Mouse (Mus musculus) CD4-positive, CD25-positive, alpha-beta regulatory T cell, adult 2 months (primary cell): ENCODE measurements at regions not wholly inside any gene's neighbourhood (a gene's known extent, or its start where the extent isn't known, plus 50 kb on each side); places are given as distances from the start of the nearest gene placed in this dataset.
A peak's percentile ranks its signal among the peaks of the same experiment; 100 is the strongest.

ENCODE experiments used
- DNase-seq: peaks from one replicate; pipeline ENCODE4 v3.0.0-alpha.2; 2012; ENCODE audit warnings: low read depth, low spot score

DNA sequence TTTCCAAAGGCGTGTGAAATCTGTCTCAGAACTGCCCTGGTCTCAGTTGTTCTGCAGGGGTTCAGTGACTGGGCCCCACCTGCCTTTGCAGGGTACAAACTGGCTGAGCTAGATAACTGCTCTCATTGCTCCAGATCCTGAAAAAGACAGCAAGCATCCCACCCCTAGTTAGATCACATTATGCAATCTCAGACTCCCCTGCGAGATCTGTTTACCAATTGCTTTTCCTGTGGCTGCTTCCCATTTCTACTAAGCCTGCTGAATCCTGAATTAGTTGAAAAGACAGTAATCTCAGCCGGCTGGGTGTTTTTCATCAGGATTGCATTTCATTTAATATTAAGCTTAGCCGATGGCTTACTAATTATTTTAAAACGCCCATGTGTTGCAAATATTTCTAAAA is 531.2 kb upstream of the Gm19410 start:
- DNase-seq: no peak

DNA sequence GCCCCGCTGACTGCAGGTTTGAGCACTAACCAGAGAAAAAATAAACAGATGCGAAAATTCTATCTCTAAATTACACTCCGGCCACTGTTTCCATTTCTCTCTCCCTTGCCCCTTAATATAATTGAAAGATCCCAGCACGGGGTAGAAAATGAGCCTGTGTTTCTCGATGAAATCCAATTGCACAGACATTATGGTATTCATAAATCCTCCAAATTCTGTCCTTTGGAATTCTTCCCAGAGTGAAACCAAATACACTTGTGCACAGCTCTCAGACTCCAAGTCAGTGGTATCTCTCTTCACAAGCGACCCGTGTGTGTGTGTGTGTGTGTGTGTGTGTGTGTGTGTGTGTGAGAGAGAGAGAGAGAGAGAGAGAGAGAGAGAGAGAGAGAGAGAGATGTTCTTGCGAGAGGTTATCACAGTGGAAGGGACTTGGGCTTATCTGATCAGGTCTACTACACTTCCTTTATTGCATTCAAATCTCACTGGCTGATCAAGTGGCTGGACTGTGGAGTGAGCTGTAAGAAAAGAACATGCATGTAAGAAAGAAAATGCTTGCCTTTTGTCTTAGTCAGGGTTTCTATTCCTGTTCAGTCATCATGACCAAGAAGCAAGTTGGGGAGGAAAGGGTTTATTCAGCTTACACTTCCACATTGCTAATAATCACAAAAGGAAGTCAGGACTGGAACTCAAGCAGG is 529.6 kb upstream of the Gm19410 start:
- DNase-seq: no peak

DNA sequence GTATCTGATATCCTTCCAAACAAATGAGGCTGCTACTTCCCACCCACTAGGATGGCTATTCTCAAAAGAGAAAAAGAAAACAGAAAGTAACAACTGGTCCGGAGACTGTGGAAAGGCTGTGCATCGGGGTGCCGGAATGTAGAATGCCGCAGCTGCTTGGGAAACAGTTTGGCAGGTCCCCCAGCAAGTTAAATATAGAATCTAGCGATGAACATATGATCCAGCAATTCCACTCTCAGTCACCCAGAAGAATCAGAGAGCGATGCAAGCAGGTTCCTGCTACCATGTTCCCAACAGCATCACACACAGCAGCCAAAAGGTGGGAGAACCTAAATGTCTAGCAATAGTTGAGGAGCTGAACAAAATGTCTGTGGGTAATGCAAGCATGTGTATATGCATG is 528.3 kb upstream of the Gm19410 start:
- DNase-seq: no peak

DNA sequence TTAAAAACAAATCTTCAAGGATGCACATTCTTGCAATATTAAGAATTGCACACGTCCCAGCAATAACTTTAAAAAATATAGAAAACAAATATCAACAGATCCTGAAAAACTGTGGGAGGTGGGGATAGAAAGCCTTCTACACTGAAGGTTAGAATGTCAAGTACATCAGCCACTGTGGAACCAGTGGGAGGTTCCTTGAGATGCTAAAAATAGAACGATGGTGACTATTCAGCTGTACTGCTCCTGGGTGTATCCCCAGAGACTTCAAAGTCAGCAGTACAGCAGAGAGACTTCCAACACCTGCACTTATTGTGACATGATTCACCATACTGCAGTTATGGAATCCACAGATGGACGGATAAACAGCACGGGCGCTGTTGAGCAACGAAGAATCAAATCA is 524.7 kb upstream of the Gm19410 start:
- no peak for DNase-seq

DNA sequence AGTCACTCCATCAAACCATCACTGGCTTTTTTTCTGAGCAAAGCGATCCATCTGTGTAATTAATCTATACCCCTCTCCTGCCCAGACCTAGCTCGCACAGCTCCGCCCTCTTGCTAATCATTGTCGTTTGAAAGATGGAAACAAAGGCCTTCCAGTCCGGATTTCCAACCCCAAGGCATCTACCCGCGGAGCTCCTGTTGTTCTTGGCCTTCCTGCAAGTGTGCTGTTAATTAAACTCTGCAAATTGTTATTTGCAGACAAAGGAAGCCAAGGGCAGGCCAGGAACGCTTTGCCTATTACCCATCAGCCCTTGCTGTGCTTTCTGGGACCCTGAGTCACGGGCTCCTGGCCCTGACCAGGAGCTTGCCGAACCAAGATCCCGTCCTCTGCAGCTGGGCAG is 522.0 kb upstream of the Gm19410 start:
- no peak for DNase-seq

DNA sequence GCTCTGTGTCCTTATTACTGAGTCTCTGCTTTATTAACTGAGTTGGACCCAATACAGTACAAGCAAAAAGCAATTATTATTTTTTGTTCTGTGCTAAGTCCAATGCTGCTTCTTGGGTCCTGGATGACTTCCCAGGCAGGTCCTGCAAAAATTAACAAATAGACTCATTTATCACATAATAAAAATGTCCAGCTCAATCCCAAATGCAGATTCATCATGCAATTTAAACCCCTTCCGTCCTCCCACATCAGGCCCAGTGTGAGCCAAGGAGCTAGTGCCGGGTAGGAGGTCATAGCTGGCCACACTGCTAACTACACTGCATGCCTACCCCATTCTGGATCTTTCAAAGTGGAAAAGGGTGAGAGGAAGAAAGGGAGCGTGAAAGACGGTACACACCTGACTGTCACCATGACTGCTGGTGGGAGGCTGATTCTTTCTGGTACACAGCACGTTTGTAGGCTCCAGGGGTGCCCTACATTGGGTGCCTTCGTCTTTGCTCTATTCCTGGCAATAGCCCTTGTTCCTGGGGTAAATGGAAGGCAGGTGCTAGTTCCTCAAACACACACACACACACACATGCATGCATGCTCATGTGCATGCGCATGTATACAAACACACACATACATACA is 515.7 kb upstream of the Gm19410 start:
- DNase-seq: no peak

DNA sequence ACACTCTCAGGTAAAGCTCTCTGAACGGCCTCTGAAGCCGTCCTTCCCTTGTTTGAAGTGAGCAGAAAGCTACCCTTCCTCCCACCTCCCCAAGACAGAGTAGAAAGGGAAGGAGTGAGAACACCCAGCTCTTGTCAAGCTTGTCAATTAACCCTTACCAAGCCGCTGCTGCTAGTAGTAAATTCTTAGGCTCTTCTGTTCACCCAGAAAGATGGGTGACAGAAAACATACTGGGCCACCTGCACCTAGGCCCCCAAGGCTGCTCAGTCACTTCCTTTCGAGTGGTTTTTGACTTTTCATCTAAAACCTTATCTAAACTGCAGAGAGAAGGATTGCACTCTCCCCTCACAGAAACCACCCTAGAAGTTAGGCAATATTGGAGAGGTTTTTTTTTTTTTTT is 514.9 kb upstream of the Gm19410 start:
- DNase-seq: peak; percentile 3

DNA sequence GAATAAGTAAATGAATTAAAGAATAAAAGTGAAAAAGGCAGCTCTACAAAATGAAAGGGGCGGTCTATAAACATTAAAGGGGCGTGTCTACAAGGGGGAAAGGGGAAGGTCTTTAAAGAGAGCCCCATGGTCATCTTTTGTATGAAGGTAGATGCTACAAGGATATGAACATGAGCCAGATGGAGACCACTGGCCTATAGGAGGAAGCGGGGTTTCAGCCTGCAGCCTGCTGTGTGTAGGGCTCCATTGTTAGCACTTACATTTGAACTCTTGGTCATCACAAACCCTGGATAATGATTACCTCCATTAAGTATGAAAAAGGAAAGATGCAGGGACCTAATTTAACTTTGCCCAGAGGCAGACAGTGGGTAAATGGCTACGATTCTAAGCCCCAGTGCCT is 511.6 kb upstream of the Gm19410 start:
- no peak for DNase-seq

DNA sequence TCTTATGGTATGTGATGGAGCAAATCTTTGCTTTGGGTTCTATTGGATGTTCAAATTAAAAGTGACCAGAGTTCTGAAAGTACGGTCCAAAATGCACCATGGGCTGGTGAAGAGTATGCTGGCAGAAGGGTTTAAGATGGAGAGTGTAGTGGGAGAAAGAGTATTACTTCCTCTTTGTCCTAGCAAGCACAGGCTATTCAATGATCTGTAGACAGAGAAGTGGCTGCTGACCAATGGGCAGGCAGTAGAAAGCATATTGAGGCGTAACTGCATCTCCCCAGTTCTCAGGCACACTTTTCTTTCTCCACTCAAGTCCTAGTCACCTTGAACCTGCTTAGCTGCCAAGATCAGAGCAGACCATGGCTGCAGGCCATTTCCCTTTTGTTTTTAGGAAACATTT is 510.3 kb upstream of the Gm19410 start:
- no peak for DNase-seq

DNA sequence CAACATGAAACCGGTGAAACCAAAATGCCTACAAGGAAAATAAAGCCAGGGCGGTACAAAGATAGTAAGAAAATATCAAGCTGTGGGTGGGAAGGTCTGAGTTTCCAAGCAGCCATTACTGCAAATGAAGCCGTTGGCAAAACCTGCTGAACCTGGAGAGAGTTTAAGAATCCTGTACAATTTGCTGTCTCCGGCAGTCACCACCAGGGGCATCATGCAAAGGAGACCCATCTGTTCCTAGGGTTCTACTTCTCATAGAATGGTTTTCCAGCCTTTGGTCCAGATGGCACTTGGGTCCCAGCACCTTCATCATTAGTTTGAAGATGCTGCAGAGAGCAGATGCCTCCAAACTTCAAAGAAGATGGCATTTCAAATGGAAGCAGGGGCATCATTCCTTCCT is 508.6 kb upstream of the Gm19410 start:
- peak; percentile 15 for DNase-seq

DNA sequence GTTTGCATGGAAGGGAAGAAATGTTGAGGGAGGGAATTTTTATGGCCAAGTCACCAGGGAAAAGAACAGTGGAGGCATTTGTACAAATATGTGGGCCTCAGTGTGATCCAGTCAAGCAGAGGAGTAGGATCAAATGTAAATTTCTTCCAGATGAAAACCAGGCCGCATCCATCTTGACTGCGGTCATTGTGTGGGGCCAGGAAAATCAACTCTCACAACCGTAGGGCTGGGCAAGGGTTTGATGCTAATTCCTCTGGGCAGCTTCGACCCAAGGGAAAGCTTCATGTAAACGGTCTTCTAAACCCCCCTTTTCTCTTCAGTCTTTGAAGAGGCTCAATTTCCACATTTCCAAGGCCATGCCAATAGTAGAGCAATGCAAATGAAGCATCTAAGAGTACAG is 497.4 kb upstream of the Gm19410 start:
- no peak for DNase-seq

DNA sequence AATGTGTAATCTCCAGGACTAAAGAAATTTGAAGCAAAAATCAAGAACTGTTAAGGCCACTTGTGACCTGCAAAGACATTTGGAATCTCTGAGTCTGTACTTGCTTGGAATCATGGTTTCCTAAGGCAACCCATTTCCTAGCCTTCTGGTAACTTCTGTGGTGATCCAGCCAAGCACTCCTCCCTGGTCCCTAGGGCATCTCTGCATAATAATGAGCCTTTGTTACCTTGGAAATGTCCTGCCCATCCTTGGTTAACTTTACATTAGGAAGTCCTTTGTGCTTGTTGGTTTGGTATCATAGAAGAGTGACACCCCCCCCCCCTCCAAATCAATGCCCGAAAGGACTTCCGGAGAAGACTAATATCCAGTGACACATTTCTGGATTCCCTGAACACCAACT is 496.6 kb upstream of the Gm19410 start:
- no peak for DNase-seq

DNA sequence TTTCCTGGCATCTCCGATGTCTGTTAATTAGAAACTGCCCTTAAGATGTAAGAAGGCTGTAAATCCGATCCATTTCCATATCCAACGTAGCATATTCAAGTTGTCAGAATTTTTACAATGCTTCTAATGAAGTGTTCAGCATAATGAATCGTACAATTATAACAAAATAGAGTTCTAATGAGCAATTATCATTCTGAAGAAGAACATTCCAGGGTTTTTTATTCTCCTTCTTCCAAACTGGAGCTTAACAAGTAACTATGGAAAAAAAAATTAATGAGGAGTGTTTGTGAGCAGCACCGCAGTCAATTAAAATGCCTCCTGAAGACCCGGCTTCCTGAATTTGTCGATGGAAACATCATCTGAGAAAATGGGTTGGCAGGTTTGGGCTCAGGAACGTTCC is 489.6 kb upstream of the Gm19410 start:
- no peak for DNase-seq

DNA sequence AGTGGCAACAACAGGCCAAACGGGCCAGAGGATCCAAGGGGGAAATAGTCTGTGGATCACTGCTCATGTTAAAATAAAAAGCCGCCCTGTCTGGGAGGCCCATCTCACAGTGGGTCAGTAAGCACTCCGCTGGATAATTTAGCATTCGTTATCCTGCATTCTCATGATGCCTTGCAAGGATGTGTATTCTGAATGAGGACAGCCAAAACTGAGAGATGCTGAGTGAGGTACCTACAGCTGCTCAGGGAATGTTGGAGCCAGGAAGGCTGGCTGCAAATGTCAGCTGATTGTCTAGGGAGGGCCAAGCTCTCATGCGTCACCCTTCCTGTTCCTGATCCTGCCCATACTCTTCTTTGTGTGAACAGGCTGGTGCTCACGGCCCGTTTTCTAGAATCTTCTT is 489.1 kb upstream of the Gm19410 start:
- DNase-seq: no peak

DNA sequence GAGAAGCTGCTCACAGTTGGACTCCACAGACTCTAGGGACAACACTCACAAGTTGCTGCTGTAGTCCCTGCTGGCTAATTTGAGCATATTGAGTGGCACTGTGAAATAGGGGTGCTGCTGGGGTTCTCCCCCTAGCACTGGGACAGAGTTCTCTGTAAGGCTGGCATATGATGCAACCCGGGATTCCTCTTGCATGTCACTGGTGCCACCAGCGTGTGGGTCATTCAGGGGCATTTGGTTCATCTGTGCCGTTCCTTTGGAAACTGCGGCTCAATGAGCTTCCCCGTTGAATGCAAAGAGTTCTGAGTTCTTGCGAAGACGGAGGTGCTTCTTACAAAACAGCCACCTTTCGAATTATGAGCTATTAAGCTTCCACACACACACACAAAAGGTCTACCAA is 486.6 kb upstream of the Gm19410 start:
- DNase-seq: no peak

DNA sequence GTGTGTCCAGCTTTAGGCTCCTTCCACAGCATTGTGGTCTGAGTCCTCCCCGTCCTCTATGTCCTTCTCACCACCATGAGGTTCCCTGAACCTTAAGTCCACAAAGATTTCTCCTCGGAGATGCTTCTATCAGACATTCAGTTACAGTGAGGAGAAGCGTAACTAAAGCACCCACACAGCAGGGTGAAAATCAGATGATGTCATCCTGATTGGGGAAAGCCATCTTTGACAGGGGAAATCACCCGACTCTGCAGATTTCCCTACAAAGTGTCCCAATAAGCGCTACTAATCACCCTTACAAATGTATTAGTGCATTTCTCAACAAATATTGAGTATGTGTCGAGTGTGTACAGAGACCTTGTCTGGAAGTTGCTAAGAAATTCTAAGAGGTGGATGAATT is 484.8 kb upstream of the Gm19410 start:
- no peak for DNase-seq

DNA sequence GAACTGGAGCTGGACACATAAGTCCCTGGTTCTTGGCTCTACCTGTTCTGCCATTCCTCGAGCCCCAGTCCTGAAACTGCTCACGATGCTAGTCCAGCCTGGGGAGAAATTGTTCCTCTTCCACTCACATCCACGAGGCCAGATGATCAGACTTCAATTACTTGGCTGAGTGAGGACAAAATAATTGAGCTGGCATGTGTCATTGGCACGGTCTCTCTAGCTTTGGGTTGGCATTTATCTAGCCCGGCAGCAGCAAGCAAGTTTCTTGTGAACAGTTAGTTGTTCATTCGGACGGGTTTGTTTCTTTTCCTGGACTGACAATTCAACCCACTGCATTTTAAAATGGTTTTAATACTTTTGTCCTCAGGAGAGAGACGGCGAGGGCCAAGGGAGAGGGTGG is 482.2 kb upstream of the Gm19410 start:
- DNase-seq: no peak

DNA sequence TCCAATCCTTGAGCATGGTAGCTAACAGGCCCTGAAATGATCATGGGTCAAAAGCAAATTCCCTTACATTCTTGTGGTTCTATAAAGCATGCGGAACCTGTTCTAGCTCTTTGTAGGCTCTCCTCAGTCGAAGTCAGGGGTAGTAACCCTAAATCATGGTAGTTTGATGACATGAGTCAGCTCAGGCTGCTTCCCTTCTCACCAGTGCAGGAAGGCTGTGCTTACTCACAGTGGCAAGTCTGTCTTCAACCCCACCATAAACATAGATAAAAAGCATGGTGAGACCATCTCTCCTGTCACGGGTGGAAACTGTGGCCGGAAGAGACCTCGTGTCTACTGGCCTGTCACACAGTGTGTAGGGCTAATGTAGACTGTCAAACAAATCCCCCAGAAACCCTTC is 476.6 kb upstream of the Gm19410 start:
- no peak for DNase-seq

DNA sequence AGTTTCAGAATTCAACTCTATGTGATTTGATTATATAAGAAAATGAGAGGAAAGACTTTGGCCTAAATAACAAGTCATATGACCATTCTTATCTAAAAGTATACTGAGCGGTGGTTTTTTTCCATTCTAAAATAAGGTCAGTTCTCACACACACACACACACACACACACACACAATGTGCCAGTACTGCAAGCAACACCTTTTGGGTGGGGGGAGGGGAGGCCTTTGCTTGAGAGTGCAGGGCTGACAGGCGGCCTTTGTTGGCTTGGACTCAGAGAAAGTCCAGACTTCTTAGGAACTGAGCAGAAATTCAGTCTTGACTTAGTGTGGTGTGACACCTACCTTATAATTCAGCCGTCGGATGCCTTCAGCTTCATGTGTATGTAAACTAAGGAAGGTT is 475.6 kb upstream of the Gm19410 start:
- no peak for DNase-seq

DNA sequence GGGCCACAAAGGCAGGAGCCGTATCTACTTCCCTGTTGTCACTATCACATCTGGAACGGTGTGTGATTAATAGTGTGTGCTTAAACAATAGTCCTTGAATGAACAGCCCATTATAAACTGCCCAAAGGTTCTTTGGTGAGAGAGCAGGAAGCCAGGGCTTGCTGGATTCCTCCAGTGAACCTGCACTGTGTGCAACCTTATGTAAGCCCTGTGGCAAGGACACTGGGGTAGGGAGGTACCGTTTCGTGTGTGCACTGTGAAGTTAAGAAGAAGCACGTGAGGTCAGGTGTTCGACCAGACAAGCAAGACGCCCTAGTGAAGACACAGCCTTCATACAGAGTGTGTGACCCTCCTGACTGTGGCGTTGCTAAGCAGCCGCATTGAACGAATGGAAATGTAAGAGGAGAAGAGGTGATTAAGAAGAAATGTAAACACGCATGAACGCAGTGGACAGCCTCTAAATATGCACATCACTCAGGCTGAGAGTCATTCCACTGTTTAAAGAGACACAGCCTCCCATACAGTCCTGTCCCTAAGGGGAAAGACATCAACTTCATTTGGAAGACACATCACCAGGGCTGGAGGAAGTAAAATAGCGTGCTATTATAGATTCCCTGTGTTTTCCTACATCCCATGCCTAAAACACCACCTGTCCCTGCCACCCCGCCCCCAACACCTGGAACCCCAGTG is 472.0 kb upstream of the Gm19410 start:
- no peak for DNase-seq

DNA sequence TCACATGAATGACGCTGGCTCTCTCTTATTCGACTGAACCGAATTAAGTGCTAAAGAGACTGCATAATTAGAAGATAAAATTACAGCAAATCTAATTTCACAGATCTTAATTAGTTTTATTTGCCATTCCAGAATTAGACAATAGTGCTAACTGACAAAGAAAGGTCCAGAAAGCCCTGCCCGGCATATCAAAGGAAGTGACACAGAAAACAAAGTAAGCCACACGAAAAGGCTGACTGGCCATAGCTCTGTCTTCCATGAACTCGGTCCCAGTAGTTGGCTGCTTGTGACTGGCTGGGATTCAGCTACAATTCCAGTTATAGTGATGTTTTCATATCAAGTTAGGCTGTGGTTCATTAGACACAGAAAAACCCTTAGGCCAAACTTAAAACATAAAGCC is 468.7 kb upstream of the Gm19410 start:
- DNase-seq: no peak

DNA sequence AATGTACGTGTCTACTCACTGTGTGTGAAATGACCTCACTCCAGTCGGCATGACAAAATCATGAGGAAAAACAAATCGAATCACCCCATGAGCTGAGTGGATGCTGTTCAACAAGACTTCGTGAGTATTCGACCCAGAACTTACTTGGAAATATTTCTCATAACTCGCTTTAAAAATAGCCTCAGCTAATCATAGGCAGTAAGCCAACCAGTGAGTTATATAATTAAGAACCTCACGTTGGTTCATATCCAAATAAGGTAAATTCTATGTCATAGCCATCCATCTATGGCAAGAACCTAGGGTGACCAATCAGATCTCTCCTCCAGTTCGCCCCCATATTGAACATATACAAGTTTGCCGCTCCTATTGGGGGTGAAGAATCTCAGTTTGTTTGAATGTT is 466.5 kb upstream of the Gm19410 start:
- no peak for DNase-seq

DNA sequence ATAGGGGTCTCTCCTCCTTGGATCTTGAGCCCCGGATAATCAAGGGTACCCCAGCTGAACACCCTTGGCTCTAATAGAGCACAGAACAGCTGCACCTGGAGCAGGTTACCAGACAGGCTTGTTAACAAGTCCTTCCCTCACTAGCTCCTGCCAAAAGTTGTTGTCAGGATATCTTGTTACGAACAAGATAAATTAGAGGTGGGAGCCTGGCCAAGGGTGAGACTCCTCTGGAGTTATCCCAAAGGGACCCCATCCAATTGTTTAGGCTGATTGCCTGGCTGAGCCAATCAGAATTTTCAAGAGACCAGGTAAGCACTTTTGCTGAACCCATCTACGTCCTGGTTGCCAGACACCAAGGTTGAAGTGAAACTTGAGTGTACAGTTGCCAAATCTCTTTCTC is 465.2 kb upstream of the Gm19410 start:
- no peak for DNase-seq
